Mouse (Mus musculus): ENCODE measurements around the gene Castor2.

DNA sequence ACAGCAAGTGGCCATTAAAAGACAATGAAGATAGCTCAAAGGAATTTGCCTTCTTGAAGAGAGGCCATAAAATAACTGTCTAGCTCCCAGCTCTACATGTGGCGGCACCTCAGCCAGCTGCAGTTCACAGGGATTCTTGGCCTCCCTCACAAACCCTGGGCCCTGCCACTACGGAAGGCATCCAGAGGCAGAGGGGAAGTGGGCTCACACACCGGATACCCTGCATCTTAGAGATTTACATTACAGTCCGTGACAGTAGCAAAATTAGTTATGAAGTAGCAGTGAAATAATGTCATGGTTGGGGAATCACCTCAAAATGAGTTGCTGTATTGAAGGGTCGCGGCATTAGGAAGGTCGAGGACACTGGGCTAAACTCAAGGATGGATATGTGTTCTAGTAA, 89.1 kb downstream of the Castor2 start:
- TF ChIP-seq CTCF (IDR thresholded peaks at IDR 0.05; ENCODE audit: extremely low read depth, insufficient read depth, low read length), result no peak
- TF ChIP-seq POLR2A (IDR thresholded peaks at IDR 0.05; ENCODE audit: extremely low read depth, insufficient read depth, low read length), result no peak
